Mouse (Mus musculus) hindbrain, embryonic 14.5 days (tissue): ENCODE data around the gene Rfx8. TPM values are rescaled to one million over a fixed set of nuclear protein-coding genes. Genes with fewer than 3 reads are reported as not detected.

Experiments
- ATAC-seq: fragments of 200-750 bp; cut with Nextera tagmentation; 2 replicates; pipeline ENCODE4 v1.8.0; 2017; ENCODE audit warnings: moderate number of reproducible peaks, mild to moderate bottlenecking, moderate TSS enrichment, moderate library complexity; ENCODE audit not compliant: low FRiP score
- DNase-seq: peaks from one replicate; pipeline ENCODE4 v3.0.0-alpha.2; 2015; ENCODE audit warnings: low spot score
- H3K27ac ChIP-seq: fragments of 300-500 bp; sonication (generic); 2 replicates; pipeline ENCODE4 v1.5.1; 2014; ENCODE audit warnings: mild to moderate bottlenecking, moderate library complexity
- H3K27me3 ChIP-seq: fragments of 300-500 bp; sonication (generic); 2 replicates; pipeline ENCODE4 v1.6.1; 2014; ENCODE audit warnings: mild to moderate bottlenecking, low read length, mixed read lengths; ENCODE audit not compliant: control insufficient read depth, insufficient read depth
- H3K36me3 ChIP-seq: fragments of 300-500 bp; sonication (generic); replicated peaks from 2 replicates; pipeline ENCODE4 v1.6.1; 2014; ENCODE audit not compliant: control insufficient read depth, insufficient read depth
- H3K4me1 ChIP-seq: fragments of 300-500 bp; sonication (generic); replicated peaks from 2 replicates; pipeline ENCODE4 v1.6.1; 2014; ENCODE audit warnings: antibody characterized with exemption, low read length, mixed read lengths; ENCODE audit not compliant: control insufficient read depth, insufficient read depth
- H3K4me2 ChIP-seq: fragments of 300-500 bp; sonication (generic); replicated peaks from 2 replicates; pipeline ENCODE4 v1.6.1; 2014; ENCODE audit warnings: mild to moderate bottlenecking, moderate library complexity
- H3K4me3 ChIP-seq: fragments of 300-500 bp; sonication (generic); replicated peaks from 2 replicates; pipeline ENCODE4 v1.5.1; 2014; ENCODE audit warnings: mild to moderate bottlenecking, low read length
- H3K9ac ChIP-seq: fragments of 300-500 bp; sonication (generic); 2 replicates; pipeline ENCODE4 v1.6.1; 2014
- H3K9me3 ChIP-seq: fragments of 300-500 bp; sonication (generic); 2 replicates; pipeline ENCODE4 v1.6.1; 2016; ENCODE audit warnings: low read length; ENCODE audit not compliant: control insufficient read depth
- WGBS: fragments of 180-500 bp; shearing (Covaris S2); extraction: QIAGEN DNeasy Blood & Tissue Kit; methylation state at CpG from one replicate; pipeline ENCODE4 v1.1.7; 2014; 5-methylcytosine and 5-hydroxymethylcytosine counted together
- polyA plus RNA-seq: library from polyadenylated mRNA; unstranded; fragments of >200 nt; fragmentation: Nextera tagmentation; extraction: Ambion mirVana; gene quantifications from 2 replicates; pipeline ENCODE4 v1.2.1, GENCODE M21; 2014

Rfx8 gene
- polyA plus RNA-seq, 1 experiment from 2014 or later = 0.40 TPM

DNA sequence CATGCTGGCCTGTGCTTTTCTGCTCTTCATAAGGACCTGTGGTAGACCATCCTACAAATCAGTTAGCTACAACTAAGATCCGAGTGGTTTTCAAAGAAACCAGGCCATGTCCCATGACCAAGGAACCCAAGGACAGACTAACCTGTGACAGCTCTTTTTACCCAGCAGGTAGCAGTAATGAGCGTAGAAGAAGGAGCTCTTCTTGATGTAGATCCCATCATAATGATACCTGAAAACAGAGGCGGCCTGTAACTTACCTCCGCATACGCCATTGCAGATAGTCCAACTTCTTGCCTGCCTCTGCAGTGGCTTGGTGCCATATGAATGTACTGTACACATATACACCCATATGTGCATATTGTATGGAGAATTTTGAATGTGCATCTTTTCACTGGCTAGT lies 10.8 kb downstream of the Rfx8 start:
- Histone ChIP-seq H3K27ac (no peak overlapping the region), H3K4me3 (no peak overlapping the region), H3K9me3 (no peaks in the 10 kb centered on the region), H3K36me3 (no peaks in the 10 kb centered on the region), H3K9ac (no peak overlapping the region), H3K27me3 (no peaks in the 10 kb centered on the region), H3K4me1 (no peaks in the 10 kb centered on the region; the same call in 1 of the 2 replicates), H3K4me2 (no peak overlapping the region)
- no peak for ATAC-seq
- no peak for DNase-seq
- 97% methylated on average over 5 of the region's 5 CpGs for WGBS

DNA sequence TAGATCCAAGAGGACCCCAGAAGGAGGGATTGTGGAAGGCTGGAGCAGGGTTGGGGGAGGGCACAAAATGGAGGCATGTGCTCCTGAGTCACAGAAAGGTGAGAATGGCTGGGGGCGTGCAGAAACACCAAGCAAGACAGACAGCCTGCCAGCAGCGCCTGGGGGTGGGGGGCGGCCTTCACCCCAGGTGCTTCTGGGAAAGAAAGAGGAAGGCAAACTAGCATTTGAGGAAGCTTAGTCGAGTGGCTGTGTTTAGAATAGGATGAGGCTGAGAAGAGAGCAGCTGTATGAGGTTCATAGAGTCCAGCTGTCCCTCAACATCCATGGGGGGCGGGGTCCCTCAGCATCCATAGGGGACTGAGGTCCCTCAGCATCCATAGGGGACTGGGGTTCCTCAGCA lies 12.0 kb downstream of the Rfx8 start:
- WGBS = 93% methylated on average over 5 of the region's 5 CpGs
- H3K27ac ChIP-seq = no peak overlapping the region
- no peak overlapping the region for H3K4me3 ChIP-seq
- no peaks in the 10 kb centered on the region for H3K9me3 ChIP-seq
- no peak overlapping the region for H3K4me2 ChIP-seq
- H3K36me3 ChIP-seq = no peaks in the 10 kb centered on the region
- DNase-seq (no peak), ATAC-seq (no peak)
- no peaks in the 10 kb centered on the region for H3K27me3 ChIP-seq
- H3K9ac ChIP-seq = no peak overlapping the region
- no peaks in the 10 kb centered on the region for H3K4me1 ChIP-seq

- Histone ChIP-seq H3K9ac (no peak overlapping the region), H3K36me3 (no peaks in the 10 kb centered on the region), H3K4me1 (peaks cover 28% of the 10 kb centered on the region), H3K4me3 (no peak overlapping the region), H3K9me3 (no peaks in the 10 kb centered on the region), H3K4me2 (no peak overlapping the region), H3K27ac (no peak overlapping the region), H3K27me3 (no peaks in the 10 kb centered on the region)
- ATAC-seq (no peak), DNase-seq (no peak)
- 24% methylated on average over 18 of the region's 18 CpGs for WGBS
These were observed 18.4 kb downstream of the Rfx8 start for GRCm38 (mm10) chr1:39702216-39703046.

DNA sequence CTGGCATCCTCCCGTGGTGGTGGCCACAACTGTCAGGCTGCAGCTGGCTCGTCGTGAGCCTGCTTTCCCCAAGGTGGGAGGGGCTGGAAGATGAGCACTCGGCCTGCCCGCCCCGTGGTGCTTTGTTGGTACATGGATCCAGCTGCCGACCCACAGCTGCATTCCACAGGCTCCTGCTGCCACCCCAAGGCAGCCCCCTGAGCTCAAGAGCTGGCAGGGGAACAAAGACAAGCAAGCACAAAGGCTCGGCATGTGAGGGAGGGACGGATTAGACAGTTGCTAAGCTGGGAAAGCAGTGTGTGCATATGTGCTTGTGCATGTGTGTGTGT lies 19.6 kb downstream of the Rfx8 start:
- DNase-seq (peak; percentile 70), ATAC-seq (peak; percentile 69)
- Histone ChIP-seq H3K27me3 (no peaks in the 10 kb centered on the region), H3K9me3 (no peaks in the 10 kb centered on the region), H3K27ac (no peak overlapping the region), H3K9ac (0 out of 2 replicates have a peak overlapping the region, but pooled peaks have one; percentile 6), H3K4me1 (peaks cover 28% of the 10 kb centered on the region), H3K36me3 (no peaks in the 10 kb centered on the region), H3K4me3 (no peak overlapping the region), H3K4me2 (0 out of 2 replicates have a peak overlapping the region, but pooled peaks have one; percentile 4)
- WGBS = 5% methylated on average over 9 of the region's 9 CpGs

GRCm38 (mm10) chr1:39700599-39701273 lies 20.1 kb downstream of the Rfx8 start:
- Histone ChIP-seq H3K4me1 (peaks cover 28% of the 10 kb centered on the region), H3K4me2 (0 out of 2 replicates have a peak overlapping the region, but pooled peaks have one; percentile 4), H3K9me3 (no peaks in the 10 kb centered on the region), H3K36me3 (no peaks in the 10 kb centered on the region), H3K27ac (no peak overlapping the region), H3K27me3 (no peaks in the 10 kb centered on the region), H3K9ac (0 out of 2 replicates have a peak overlapping the region, but pooled peaks have one; percentile 6), H3K4me3 (no peak overlapping the region)
- no peak for DNase-seq
- no peak for ATAC-seq
- WGBS = 25% methylated on average over 7 of the region's 7 CpGs

GRCm38 (mm10) chr1:39698456-39698855 lies 22.3 kb downstream of the Rfx8 start:
- H3K4me2 ChIP-seq = no peak overlapping the region
- H3K36me3 ChIP-seq = no peaks in the 10 kb centered on the region
- H3K9ac ChIP-seq = no peak overlapping the region
- ATAC-seq (no peak), DNase-seq (no peak)
- H3K4me1 ChIP-seq = peaks cover 28% of the 10 kb centered on the region
- no peaks in the 10 kb centered on the region for H3K9me3 ChIP-seq
- H3K27ac ChIP-seq = no peak overlapping the region
- H3K27me3 ChIP-seq = no peaks in the 10 kb centered on the region
- WGBS = 23% methylated on average over 6 of the region's 6 CpGs
- no peak overlapping the region for H3K4me3 ChIP-seq

DNA sequence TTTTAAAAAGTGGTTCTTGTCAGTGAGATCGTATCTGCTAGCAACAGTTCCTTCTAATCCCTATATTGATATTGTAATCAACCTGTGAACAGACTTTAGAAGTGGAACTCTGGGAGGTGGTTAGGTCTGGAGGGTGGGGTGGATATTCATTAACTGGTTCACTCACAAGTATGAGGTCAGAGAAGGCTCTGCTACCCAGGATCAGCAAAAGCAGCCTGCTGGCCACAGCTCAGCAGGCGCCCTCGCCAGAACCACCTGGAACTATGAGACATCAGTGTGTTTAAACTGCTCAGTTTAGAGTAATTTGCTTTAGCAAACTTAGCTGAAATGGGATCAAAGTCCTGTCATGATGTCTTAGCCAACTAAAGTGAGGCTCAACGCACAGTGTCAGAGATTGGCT lies 25.6 kb downstream of the Rfx8 start:
- no peak for ATAC-seq
- Histone ChIP-seq H3K9me3 (no peaks in the 10 kb centered on the region), H3K4me1 (no peaks in the 10 kb centered on the region), H3K27me3 (no peaks in the 10 kb centered on the region), H3K36me3 (no peaks in the 10 kb centered on the region), H3K4me2 (no peak overlapping the region), H3K9ac (no peak overlapping the region), H3K27ac (no peak overlapping the region), H3K4me3 (no peak overlapping the region)
- no peak for DNase-seq
- WGBS = 62% methylated on average over 4 of the region's 4 CpGs

GRCm38 (mm10) chr1:39694756-39695155 lies 26.0 kb downstream of the Rfx8 start:
- H3K27me3 ChIP-seq = no peaks in the 10 kb centered on the region
- H3K27ac ChIP-seq = no peak overlapping the region
- H3K9ac ChIP-seq = no peak overlapping the region
- H3K9me3 ChIP-seq = no peaks in the 10 kb centered on the region
- ATAC-seq (no peak), DNase-seq (no peak)
- H3K36me3 ChIP-seq = no peaks in the 10 kb centered on the region
- no peak overlapping the region for H3K4me3 ChIP-seq
- H3K4me2 ChIP-seq = no peak overlapping the region
- H3K4me1 ChIP-seq = no peaks in the 10 kb centered on the region
- WGBS = 48% methylated on average over 7 of the region's 7 CpGs

DNA sequence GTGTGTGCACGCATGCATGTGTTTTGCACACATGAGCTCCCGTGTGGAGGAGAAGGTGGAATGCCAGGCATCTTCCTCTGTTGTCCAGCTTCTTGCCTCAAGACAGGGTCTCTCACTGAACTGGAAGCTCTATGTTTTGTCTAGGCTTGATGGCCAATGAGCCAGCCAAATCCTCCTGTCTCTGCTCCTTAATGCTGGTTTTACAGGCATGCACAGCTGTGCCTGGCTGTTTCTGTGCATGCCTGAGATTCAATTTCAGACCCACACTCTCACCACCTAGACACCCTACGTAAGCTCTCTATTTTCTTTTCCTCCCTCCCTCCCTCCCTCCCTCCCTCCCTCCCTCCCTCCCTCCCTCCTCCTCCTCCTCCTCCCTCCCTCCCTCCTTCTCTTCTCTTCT lies 28.8 kb downstream of the Rfx8 start:
- no peak overlapping the region for H3K9ac ChIP-seq
- 72% methylated on average over 3 of the region's 3 CpGs for WGBS
- H3K9me3 ChIP-seq = no peaks in the 10 kb centered on the region
- no peak overlapping the region for H3K4me2 ChIP-seq
- DNase-seq (no peak), ATAC-seq (no peak)
- no peaks in the 10 kb centered on the region for H3K27me3 ChIP-seq
- H3K36me3 ChIP-seq = no peaks in the 10 kb centered on the region
- no peak overlapping the region for H3K27ac ChIP-seq
- no peak overlapping the region for H3K4me3 ChIP-seq
- no peaks in the 10 kb centered on the region for H3K4me1 ChIP-seq
